Mouse (Mus musculus) forebrain, embryonic 13.5 days (tissue): ENCODE measurements around the gene Psmd14. TPM values are rescaled to one million over a fixed set of nuclear protein-coding genes. Genes with fewer than 3 reads are reported as not detected.

ENCODE experiments used
- ATAC-seq: fragments of 200-750 bp; cut with Nextera tagmentation; 2 replicates; pipeline ENCODE4 v1.8.0; 2017
- H3K27ac ChIP-seq: fragments of 300-500 bp; sonication (generic); 2 replicates; pipeline ENCODE4 v1.5.1; 2015; ENCODE audit warnings: inconsistent platforms, mild to moderate bottlenecking, moderate library complexity
- H3K27me3 ChIP-seq: fragments of 300-500 bp; sonication (generic); 2 replicates; pipeline ENCODE4 v1.6.1; 2015; ENCODE audit warnings: mild to moderate bottlenecking, inconsistent platforms
- H3K36me3 ChIP-seq: fragments of 300-500 bp; sonication (generic); 2 replicates; pipeline ENCODE4 v1.6.1; 2015; ENCODE audit warnings: mild to moderate bottlenecking, inconsistent platforms; ENCODE audit not compliant: poor library complexity, severe bottlenecking
- H3K4me1 ChIP-seq: fragments of 300-500 bp; sonication (generic); 2 replicates; pipeline ENCODE4 v1.6.1; 2015; ENCODE audit warnings: inconsistent platforms
- H3K4me2 ChIP-seq: fragments of 300-500 bp; sonication (generic); 2 replicates; pipeline ENCODE4 v1.6.1; 2015; ENCODE audit warnings: inconsistent platforms, mild to moderate bottlenecking, moderate library complexity
- H3K4me3 ChIP-seq: fragments of 300-500 bp; sonication (generic); 2 replicates; pipeline ENCODE4 v1.5.1; 2015; ENCODE audit warnings: mild to moderate bottlenecking, inconsistent platforms
- H3K9ac ChIP-seq: fragments of 300-500 bp; sonication (generic); 2 replicates; pipeline ENCODE4 v1.6.1; 2015; ENCODE audit warnings: mild to moderate bottlenecking, inconsistent platforms
- H3K9me3 ChIP-seq: fragments of 300-500 bp; sonication (generic); replicated peaks from 2 replicates; pipeline ENCODE4 v1.6.1; 2016; ENCODE audit warnings: inconsistent platforms
- WGBS: fragments of 180-500 bp; shearing (Covaris S2); methylation state at CpG from one replicate; pipeline ENCODE4 v1.1.7; 2015; 5-methylcytosine and 5-hydroxymethylcytosine counted together
- polyA plus RNA-seq: library from polyadenylated mRNA; unstranded; fragments of >200 nt; fragmentation: Nextera tagmentation; extraction: Ambion mirVana; gene quantifications from 2 replicates; pipeline ENCODE4 v1.2.1, GENCODE M21; 2015

Gene Psmd14
- polyA plus RNA-seq, 1 experiment from 2014 or later = 297 TPM

DNA sequence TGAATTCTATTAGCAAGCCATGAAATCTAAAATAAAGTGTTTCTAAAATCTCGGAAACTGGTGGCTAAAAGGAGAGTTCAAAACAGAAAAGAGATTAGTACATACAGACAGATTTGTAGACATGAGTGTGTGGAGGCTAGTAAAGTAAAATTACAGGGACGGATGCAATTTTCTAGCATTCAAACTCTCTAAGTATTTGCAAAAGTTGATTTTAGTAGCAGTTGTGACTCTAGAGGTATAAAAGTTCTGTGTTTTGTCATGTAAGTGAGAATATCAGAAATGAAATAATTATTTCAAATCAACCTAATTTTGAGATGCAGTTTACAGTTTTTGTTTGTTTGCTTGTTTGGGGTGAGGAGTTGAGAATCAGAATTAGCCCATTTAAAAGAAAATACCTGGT, 96.3 kb downstream of the Psmd14 start:
- 25% methylated on average over 2 of the region's 2 CpGs for WGBS
- H3K4me2 ChIP-seq = peak overlapping the region; percentile 49
- peaks cover 43% of the 10 kb centered on the region for H3K4me1 ChIP-seq
- H3K9me3 ChIP-seq = no peaks in the 10 kb centered on the region
- peak overlapping the region; percentile 84 for H3K9ac ChIP-seq
- no peaks in the 10 kb centered on the region for H3K36me3 ChIP-seq
- no peak for ATAC-seq
- peak overlapping the region; percentile 97 for H3K27ac ChIP-seq
- H3K4me3 ChIP-seq = peak overlapping the region; percentile 54
- peaks cover 75% of the 10 kb centered on the region for H3K27me3 ChIP-seq

DNA sequence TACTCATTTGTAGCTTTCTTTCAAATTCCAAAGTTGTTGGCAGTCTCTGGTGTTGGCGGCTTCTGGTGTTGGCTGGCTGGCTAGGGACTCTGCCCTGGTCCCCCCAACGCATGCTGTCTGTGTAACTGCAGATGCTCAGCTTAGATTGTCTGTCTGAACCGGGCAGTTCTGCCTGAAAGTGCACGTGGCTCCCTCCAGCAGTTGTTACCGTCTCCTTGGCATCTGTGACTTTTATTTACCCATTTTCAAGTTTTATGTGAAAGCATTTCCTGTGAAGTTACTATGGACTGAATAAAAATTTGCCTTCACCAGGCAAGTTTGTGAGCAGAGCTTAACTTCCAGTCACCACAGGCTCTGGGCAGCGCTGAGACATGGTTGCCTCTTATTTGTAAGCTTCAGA, 97.3 kb downstream of the Psmd14 start:
- 3% methylated on average over 6 of the region's 6 CpGs for WGBS
- Histone ChIP-seq H3K4me1 (peaks cover 35% of the 10 kb centered on the region), H3K9ac (peak overlapping the region; percentile 71), H3K27ac (peak overlapping the region; percentile 78), H3K27me3 (peaks cover 74% of the 10 kb centered on the region), H3K4me3 (peak overlapping the region; percentile 54), H3K4me2 (peak overlapping the region; percentile 89), H3K36me3 (no peaks in the 10 kb centered on the region), H3K9me3 (no peaks in the 10 kb centered on the region)
- ATAC-seq = no peak

DNA sequence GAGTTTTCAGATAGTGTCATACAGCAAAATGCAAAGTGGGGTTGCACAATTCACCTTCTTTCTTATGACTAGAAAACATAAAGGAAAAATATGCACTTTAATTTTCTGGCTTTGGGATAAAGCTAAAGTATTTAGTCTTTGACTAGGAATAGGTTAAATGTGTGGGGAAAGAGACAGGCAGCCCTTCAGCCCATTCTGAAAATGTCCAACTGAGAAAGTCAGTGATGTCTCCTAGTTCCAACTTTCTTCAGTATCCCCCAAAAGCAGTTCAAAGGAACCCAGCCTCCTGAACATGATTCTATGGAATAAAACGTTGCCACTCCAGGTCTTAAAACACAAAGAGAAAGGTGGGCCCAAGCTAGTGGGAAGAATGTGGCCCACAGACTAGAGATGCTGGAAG, 97.9 kb downstream of the Psmd14 start:
- Histone ChIP-seq H3K4me2 (peak overlapping the region; percentile 89), H3K27me3 (peaks cover 76% of the 10 kb centered on the region), H3K36me3 (no peaks in the 10 kb centered on the region), H3K9me3 (no peaks in the 10 kb centered on the region), H3K9ac (peak overlapping the region; percentile 71), H3K4me1 (peaks cover 30% of the 10 kb centered on the region), H3K27ac (peak overlapping the region; percentile 78), H3K4me3 (peak overlapping the region; percentile 54)
- WGBS = 5% methylated on average over 1 of the region's 1 CpGs
- no peak for ATAC-seq

DNA sequence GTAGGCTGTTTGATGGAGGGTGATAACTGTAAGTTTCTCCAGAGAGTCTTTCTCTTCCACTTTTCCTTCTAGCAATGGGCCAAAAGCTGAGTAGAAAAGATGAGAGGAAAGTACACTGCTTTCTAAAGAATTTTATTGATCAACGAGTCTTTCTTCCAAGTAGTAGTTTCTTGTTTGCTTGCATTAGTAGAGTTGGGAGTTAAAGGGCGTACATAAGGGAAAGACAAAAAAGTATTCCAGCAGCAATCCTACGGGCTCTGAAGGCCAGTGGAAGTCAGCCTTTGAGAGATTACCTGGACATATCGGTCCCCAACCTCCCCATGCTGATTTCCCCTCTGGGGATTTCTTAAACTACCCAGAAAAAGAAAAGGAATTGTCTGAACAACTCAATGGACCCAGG, 99.3 kb downstream of the Psmd14 start:
- no peak for ATAC-seq
- H3K9ac ChIP-seq = peak overlapping the region; percentile 83
- peak overlapping the region; percentile 78 for H3K27ac ChIP-seq
- H3K4me3 ChIP-seq = peak overlapping the region; percentile 54
- peak overlapping the region; percentile 89 for H3K4me2 ChIP-seq
- WGBS = 37% methylated on average over 4 of the region's 4 CpGs
- peaks cover 68% of the 10 kb centered on the region for H3K27me3 ChIP-seq
- no peaks in the 10 kb centered on the region for H3K9me3 ChIP-seq
- no peaks in the 10 kb centered on the region for H3K36me3 ChIP-seq
- peaks cover 26% of the 10 kb centered on the region for H3K4me1 ChIP-seq

DNA sequence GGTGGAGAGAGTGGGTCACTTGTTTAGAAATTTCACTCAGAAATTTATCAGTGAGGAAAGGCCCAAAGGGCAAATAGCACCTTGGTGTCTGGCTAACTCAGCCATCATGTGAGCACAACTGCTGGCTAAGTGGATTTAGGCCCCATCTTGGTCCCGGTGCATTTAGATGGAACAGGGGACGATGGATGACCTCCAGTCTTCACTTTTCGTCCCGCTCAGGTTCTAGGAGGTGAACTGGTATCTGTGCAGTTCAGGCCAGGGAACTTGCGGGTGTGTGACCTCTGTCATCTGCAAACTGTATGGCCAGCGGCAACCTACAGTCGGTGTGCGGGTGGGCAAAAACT, 99.6 kb downstream of the Psmd14 start:
- peak overlapping the region; percentile 83 for H3K9ac ChIP-seq
- peak overlapping the region; percentile 78 for H3K27ac ChIP-seq
- peaks cover 68% of the 10 kb centered on the region for H3K27me3 ChIP-seq
- H3K4me2 ChIP-seq = peak overlapping the region; percentile 89
- H3K9me3 ChIP-seq = no peaks in the 10 kb centered on the region
- peak overlapping the region; percentile 54 for H3K4me3 ChIP-seq
- no peaks in the 10 kb centered on the region for H3K36me3 ChIP-seq
- ATAC-seq = no peak
- WGBS = 10% methylated on average over 8 of the region's 8 CpGs
- H3K4me1 ChIP-seq = peaks cover 29% of the 10 kb centered on the region

DNA sequence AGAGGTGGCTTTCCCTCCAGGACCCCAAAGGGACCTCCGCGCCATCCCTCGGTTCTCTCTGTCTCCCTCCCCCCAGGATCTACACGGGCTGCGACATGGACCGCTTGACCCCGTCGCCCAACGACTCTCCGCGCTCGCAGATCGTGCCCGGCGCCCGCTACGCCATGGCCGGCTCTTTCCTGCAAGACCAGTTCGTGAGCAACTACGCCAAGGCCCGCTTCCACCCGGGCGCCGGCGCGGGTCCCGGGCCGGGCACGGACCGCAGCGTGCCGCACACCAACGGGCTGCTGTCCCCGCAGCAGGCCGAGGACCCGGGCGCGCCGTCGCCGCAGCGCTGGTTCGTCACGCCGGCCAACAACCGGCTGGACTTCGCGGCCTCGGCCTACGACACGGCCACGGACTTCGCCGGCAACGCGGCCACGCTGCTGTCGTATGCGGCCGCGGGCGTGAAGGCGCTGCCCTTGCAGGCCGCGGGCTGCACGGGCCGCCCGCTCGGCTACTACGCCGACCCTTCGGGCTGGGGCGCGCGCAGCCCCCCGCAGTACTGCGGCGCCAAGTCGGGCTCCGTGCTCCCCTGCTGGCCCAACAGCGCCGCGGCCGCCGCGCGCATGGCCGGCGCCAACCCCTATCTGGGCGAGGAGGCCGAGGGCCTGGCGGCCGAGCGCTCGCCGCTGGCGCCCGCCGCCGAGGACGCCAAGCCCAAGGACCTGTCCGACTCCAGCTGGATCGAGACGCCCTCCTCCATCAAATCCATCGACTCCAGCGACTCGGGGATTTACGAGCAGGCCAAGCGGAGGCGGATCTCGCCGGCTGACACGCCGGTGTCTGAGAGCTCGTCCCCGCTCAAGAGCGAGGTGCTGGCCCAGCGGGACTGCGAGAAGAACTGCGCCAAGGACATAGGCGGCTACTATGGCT, 100.3 kb downstream of the Psmd14 start:
- Histone ChIP-seq H3K4me1 (peaks cover 29% of the 10 kb centered on the region), H3K4me2 (peak overlapping the region; percentile 89), H3K9me3 (no peaks in the 10 kb centered on the region), H3K27ac (peak overlapping the region; percentile 78), H3K9ac (peak overlapping the region; percentile 83), H3K4me3 (peak overlapping the region; percentile 54), H3K27me3 (peaks cover 70% of the 10 kb centered on the region), H3K36me3 (no peaks in the 10 kb centered on the region)
- peak; percentile 52 for ATAC-seq
- WGBS = under 1% methylated on average over 95 of the region's 121 CpGs

DNA sequence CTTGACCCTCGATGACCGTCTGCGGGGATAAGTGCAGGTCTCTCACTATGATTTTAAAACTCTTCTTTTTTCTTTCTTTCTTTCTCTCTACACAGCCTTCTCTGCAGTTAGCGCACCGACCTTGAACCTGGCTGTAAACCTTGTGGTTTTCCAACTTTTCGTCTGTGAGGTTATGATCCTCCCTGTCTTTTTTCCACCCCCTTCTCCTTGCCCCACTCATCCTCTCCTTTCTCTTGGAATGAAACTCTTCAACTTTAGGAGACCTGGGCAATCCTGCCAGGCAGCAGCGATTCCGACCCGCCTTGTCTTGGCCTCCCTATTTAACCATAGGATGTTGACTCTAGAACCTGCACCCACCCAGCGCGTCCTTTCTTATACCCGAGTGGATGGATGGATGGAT, 101.0 kb downstream of the Psmd14 start:
- 5% methylated on average over 12 of the region's 12 CpGs for WGBS
- peak overlapping the region; percentile 78 for H3K27ac ChIP-seq

DNA sequence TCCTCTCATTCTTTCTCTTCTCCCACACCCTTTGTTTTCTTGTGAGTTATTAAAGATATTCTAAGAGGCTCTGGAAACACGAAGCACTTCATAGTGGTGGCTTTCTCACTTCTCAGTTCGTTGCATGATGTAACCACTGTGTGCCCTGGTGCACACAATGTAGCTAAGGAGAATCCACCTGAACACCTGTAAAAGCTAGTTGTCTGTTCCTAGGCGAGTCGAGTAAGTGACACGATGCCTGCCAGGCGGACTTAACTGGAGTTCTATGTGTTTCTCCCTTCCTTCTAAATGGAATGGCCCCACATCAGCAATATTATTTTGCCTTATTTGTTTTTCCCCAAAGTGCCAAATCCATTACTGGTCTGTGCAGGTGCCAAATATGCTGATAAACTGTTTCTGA, 101.6 kb downstream of the Psmd14 start:
- WGBS = 14% methylated on average over 6 of the region's 6 CpGs
- no peaks in the 10 kb centered on the region for H3K9me3 ChIP-seq
- peaks cover 64% of the 10 kb centered on the region for H3K27me3 ChIP-seq
- no peaks in the 10 kb centered on the region for H3K36me3 ChIP-seq
- peak overlapping the region; percentile 78 for H3K27ac ChIP-seq
- no peak for ATAC-seq
- peak overlapping the region; percentile 89 for H3K4me2 ChIP-seq
- peaks cover 24% of the 10 kb centered on the region for H3K4me1 ChIP-seq
- H3K4me3 ChIP-seq = peak overlapping the region; percentile 54
- H3K9ac ChIP-seq = peak overlapping the region; percentile 83

More for the DNA sequence above, 101.0 kb downstream of the Psmd14 start:
- no peak for ATAC-seq
- H3K36me3 ChIP-seq = no peaks in the 10 kb centered on the region
- peaks cover 64% of the 10 kb centered on the region for H3K27me3 ChIP-seq
- H3K9me3 ChIP-seq = no peaks in the 10 kb centered on the region
- peaks cover 24% of the 10 kb centered on the region for H3K4me1 ChIP-seq
- peak overlapping the region; percentile 54 for H3K4me3 ChIP-seq
- peak overlapping the region; percentile 89 for H3K4me2 ChIP-seq
- peak overlapping the region; percentile 83 for H3K9ac ChIP-seq

DNA sequence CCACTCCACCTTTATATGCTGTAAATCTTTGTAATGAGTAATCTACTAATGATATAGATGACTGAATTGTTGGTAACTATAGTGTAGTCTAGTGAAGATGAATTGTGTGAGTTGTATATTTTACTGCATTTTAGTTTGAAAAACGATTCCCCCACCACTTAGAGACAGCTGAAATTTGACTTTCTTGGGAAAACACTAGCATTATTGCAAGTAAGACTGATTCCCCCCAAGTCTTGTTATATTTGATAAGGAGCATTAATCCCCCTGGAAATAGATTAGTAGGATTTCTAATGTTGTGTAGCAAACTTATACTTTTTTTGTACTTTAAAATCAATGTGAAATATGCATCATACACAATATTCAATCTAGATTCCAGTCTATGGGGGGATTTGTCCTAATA, 102.0 kb downstream of the Psmd14 start:
- no peak for ATAC-seq
- peaks cover 64% of the 10 kb centered on the region for H3K27me3 ChIP-seq
- peak overlapping the region; percentile 89 for H3K4me2 ChIP-seq
- peak overlapping the region; percentile 83 for H3K9ac ChIP-seq
- H3K27ac ChIP-seq = peak overlapping the region; percentile 78; the same call in 1 of the 2 replicates
- peak overlapping the region; percentile 54 for H3K4me3 ChIP-seq
- H3K4me1 ChIP-seq = peaks cover 24% of the 10 kb centered on the region
- WGBS = 15% methylated on average over 1 of the region's 1 CpGs
- H3K36me3 ChIP-seq = no peaks in the 10 kb centered on the region
- H3K9me3 ChIP-seq = no peaks in the 10 kb centered on the region

DNA sequence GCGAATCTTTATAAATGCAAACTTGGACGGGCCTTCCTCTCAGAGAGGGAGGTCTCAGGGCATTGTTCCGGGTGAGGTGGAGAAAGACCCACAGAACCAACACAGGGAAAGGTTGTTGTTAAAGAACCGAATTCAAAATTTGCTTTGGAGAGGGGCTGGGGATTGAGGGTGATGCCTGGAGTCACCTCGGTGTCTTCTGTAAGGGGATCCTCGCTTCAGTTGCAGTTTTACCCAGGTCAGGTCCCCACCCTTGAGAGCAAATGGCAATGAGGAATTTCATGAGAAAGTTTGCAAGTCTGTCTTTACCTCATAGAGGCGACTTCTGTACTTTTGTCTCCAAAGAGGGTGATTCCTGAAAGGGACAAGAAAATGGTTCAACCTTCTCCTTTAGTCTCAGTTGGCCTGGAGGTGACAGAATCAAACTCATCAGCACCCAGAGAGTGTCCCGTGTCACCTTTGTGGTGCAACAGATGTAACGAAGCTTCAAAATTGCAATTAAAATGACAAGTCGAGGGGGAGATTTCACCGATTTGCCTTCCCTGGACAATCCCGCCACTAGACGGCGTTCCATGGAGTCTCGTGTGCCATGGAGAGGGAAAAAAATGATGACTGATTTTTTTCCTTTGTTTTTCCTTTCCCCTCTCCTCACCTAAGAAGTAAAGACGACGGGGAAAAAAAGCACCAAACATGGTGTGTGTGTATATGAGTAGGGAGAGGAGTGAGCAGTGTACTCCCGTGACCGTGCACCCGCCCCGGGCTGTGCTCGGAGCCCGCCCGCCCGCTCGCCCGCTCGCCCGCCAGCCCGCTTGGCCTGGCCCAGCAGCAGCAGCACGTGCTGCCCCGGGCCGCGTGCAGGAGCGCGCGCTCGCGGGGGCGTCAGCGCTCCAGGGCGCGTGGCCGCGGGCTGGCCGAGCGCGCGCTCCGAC, 103.3 kb downstream of the Psmd14 start:
- WGBS = 2% methylated on average over 34 of the region's 50 CpGs
- Histone ChIP-seq H3K9ac (peak overlapping the region; percentile 77), H3K4me3 (peak overlapping the region; percentile 54), H3K27me3 (peaks cover 51% of the 10 kb centered on the region), H3K9me3 (no peaks in the 10 kb centered on the region), H3K4me1 (peaks cover 24% of the 10 kb centered on the region), H3K36me3 (no peaks in the 10 kb centered on the region), H3K4me2 (peak overlapping the region; percentile 77), H3K27ac (peak overlapping the region; percentile 87)
- peak; percentile 80 for ATAC-seq

DNA sequence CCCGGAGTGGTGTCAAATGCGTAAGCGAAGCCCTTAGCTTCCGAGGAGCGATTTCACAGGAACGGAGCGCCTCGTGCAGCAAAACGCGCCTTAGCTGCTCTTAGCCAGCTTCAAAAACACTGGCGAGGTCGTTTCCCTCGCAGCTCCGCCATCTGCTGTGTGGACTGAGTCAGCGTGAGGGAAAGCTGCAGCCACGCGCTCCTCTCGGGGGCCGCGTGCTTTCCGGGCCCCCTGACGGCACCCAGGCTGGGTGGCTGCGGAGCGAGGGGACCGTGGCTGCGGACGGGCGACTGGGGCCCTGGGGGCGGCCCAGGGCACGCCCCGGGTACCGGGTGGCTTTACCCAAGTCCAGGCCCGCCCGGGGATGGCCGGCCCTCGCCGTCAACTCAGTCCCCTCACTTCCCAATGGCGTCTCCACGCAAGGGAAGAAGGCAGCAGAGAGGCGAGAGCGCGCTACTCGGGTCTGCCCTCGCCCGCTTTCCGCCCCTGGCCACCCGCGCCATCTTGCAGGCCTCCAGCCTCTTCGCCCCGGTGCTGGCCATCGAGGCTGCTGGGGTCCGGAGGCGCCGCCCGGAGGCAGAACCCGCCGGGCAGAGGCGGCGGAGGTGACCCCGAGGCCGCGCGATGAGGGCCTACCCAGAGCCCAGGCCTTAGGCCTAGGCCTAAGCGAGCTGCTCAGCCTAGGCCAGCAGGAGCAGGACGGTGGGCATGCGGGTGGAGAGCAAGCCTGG, 104.3 kb downstream of the Psmd14 start:
- H3K36me3 ChIP-seq = no peaks in the 10 kb centered on the region
- H3K27me3 ChIP-seq = peaks cover 41% of the 10 kb centered on the region
- peak overlapping the region; percentile 77 for H3K4me2 ChIP-seq
- peaks cover 28% of the 10 kb centered on the region for H3K4me1 ChIP-seq
- WGBS = 5% methylated on average over 57 of the region's 66 CpGs
- peak overlapping the region; percentile 77 for H3K9ac ChIP-seq
- H3K27ac ChIP-seq = peak overlapping the region; percentile 87
- peak; percentile 78 for ATAC-seq
- H3K4me3 ChIP-seq = peak overlapping the region; percentile 54
- H3K9me3 ChIP-seq = no peaks in the 10 kb centered on the region
